Mouse (Mus musculus) layer of hippocampus, postnatal 25 days (tissue): ENCODE data around the gene Ttll12. TPM values are rescaled to one million over a fixed set of nuclear protein-coding genes. Genes with fewer than 3 reads are reported as not detected.
A peak's percentile ranks its signal among the peaks of the same experiment; 100 is the strongest.

Experiments used
- DNase-seq, 2 experiments: peaks; one replicate each; pipeline ENCODE4 v3.0.0; 2022; ENCODE audit warnings: mixed read lengths in 2 of 2, low spot score in 1 of 2; ENCODE audit errors: extremely low spot score in 1 of 2
- total RNA-seq, 2 experiments: library from RNA; stranded (reverse); gene quantifications; 2 replicates each; pipeline ENCODE4 v1.2.3; 2021

The Ttll12 gene
- 10 to 100 TPM; 13.2 to 13.5 TPM for total RNA-seq

- peak; percentile 82 to 95 for DNase-seq
These were observed at the start of gene Ttll12 for GRCm38 (mm10) chr15:83594513-83595363. Gene Ttll12 (minus strand): TSS chr15:83595157.

GRCm38 (mm10) chr15:83642518-83642917, 47.6 kb upstream of the Ttll12 start:
- DNase-seq, result no peak

- no peak for DNase-seq
These were observed 45.3 kb upstream of the Ttll12 start for GRCm38 (mm10) chr15:83640208-83640607.

- no peak for DNase-seq
These were observed 44.2 kb upstream of the Ttll12 start for GRCm38 (mm10) chr15:83639160-83639559.

GRCm38 (mm10) chr15:83638196-83638899, 43.4 kb upstream of the Ttll12 start:
- DNase-seq, result no peak

GRCm38 (mm10) chr15:83636759-83637158, 41.8 kb upstream of the Ttll12 start:
- DNase-seq, result no peak

GRCm38 (mm10) chr15:83635251-83635650, 40.3 kb upstream of the Ttll12 start:
- no peak for DNase-seq

GRCm38 (mm10) chr15:83634076-83634475, 39.1 kb upstream of the Ttll12 start:
- no peak for DNase-seq

- no peak for DNase-seq
These were observed 36.1 kb upstream of the Ttll12 start for GRCm38 (mm10) chr15:83631071-83631470.

GRCm38 (mm10) chr15:83629716-83630115, 34.8 kb upstream of the Ttll12 start:
- DNase-seq, result no peak

- DNase-seq, result no peak
These were observed 31.2 kb upstream of the Ttll12 start for GRCm38 (mm10) chr15:83626142-83626645.

GRCm38 (mm10) chr15:83615245-83615644, 20.3 kb upstream of the Ttll12 start:
- no peak for DNase-seq

GRCm38 (mm10) chr15:83607115-83607802, 12.3 kb upstream of the Ttll12 start:
- DNase-seq, result peak; percentile 40 to 60

- no peak for DNase-seq
These were observed 11.7 kb upstream of the Ttll12 start for GRCm38 (mm10) chr15:83606700-83607099.

- DNase-seq, result no peak
These were observed 11.3 kb upstream of the Ttll12 start for GRCm38 (mm10) chr15:83606216-83606615.

GRCm38 (mm10) chr15:83603426-83603825, 8.5 kb upstream of the Ttll12 start:
- DNase-seq, result no peak

- DNase-seq, result no peak
These were observed 8.1 kb upstream of the Ttll12 start for GRCm38 (mm10) chr15:83603046-83603396.

GRCm38 (mm10) chr15:83602372-83603045, 7.6 kb upstream of the Ttll12 start:
- DNase-seq, result no peak

GRCm38 (mm10) chr15:83601185-83601584, 6.2 kb upstream of the Ttll12 start:
- DNase-seq, result no peak

GRCm38 (mm10) chr15:83596833-83597232, 1.9 kb upstream of the Ttll12 start:
- DNase-seq, result no peak
